Mouse (Mus musculus) cerebellum, postnatal 36 days (tissue): ENCODE measurements around the gene Spen.
"Not testable (repeated sequence)": the region's sequence is repeated elsewhere in the genome, so short reads cannot be mapped to it uniquely, and the experiment has no call there.

Source experiments
- DNase-seq, 2 experiments: peaks; one replicate each; pipeline ENCODE4 v3.0.0; 2021 to 2022; ENCODE audit warnings: mixed read lengths in 2 of 2

Spen gene

GRCm38 (mm10) chr4:141559131-141559897 lies 20.9 kb upstream of the Spen start:
- DNase-seq: peak; percentile 74 to 76

- peak in 1 of 2 experiments; percentile 17 for DNase-seq
These were observed 20.3 kb upstream of the Spen start for GRCm38 (mm10) chr4:141558658-141559057.

GRCm38 (mm10) chr4:141556163-141556562 lies 17.8 kb upstream of the Spen start:
- not testable (repeated sequence) for DNase-seq

GRCm38 (mm10) chr4:141554255-141554865 lies 16.0 kb upstream of the Spen start:
- DNase-seq: not testable (repeated sequence)

GRCm38 (mm10) chr4:141552484-141552883 lies 14.1 kb upstream of the Spen start:
- DNase-seq: no peak

- no peak for DNase-seq
These were observed 8.9 kb upstream of the Spen start for GRCm38 (mm10) chr4:141547299-141547698.

GRCm38 (mm10) chr4:141546334-141547200 lies 8.2 kb upstream of the Spen start:
- DNase-seq: peak; percentile 83 to 87

GRCm38 (mm10) chr4:141545743-141546333 lies 7.4 kb upstream of the Spen start:
- peak; percentile 98 to 100 for DNase-seq

GRCm38 (mm10) chr4:141545071-141545742 lies 6.8 kb upstream of the Spen start:
- DNase-seq: peak; percentile 75 to 81

- no peak for DNase-seq
These were observed 6.1 kb upstream of the Spen start for GRCm38 (mm10) chr4:141544536-141544935.

- no peak for DNase-seq
These were observed 5.2 kb upstream of the Spen start for GRCm38 (mm10) chr4:141543593-141543992.

- DNase-seq: no peak
These were observed 3.5 kb upstream of the Spen start for GRCm38 (mm10) chr4:141541851-141542250.

GRCm38 (mm10) chr4:141540844-141541243 lies 2.4 kb upstream of the Spen start:
- DNase-seq: no peak

- no peak for DNase-seq
These were observed 893 bp upstream of the Spen start for GRCm38 (mm10) chr4:141539213-141539767.

- DNase-seq: peak; percentile 44 to 47
These were observed 540 bp downstream of the Spen start for GRCm38 (mm10) chr4:141537706-141538407.

GRCm38 (mm10) chr4:141537226-141537610 lies 1.2 kb downstream of the Spen start:
- DNase-seq: no peak

- DNase-seq: peak; percentile 62 to 64
These were observed 1.8 kb downstream of the Spen start for GRCm38 (mm10) chr4:141536291-141537225.

- peak; percentile 61 for DNase-seq
These were observed 3.3 kb downstream of the Spen start for GRCm38 (mm10) chr4:141534947-141535680.

GRCm38 (mm10) chr4:141530979-141531378 lies 7.4 kb downstream of the Spen start:
- no peak for DNase-seq
